ENCODE assay signal across 12 mouse cellular contexts in the genomic region with DNA sequence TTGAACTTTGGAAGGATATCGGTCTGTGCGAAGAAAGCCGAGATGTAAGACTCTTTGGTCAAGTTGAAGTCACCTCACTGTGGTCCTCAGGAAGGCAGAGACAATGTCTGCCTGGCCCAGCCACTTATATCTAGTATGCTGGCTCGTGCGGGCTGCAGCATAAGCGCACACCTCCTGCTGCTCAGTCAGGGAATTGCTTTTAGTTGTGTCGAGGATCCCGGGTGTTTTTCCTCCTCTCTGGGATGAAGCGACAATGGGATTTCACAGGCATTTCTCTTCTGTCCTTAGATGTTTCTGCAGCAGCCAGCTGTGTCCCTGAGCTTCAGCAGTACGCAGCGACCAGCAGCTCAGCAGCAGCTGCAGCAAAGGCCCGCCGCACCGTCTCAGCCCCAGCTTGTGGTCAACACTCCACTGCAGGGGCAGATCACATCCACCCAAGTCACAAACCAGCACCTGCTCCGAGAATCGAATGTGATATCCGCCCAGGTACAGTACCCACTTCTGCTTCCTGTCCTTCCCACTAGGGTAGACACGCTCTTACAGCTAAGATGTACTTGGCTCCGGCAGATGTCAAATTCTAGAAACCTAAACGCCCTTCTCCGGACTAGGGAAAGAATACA. TPM values are rescaled to one million over a fixed set of nuclear protein-coding genes. Genes with fewer than 3 reads are reported as not detected.
A peak's percentile ranks its signal among the peaks of the same experiment; 100 is the strongest.
DNase-seq lines count a peak whose midpoint lies in the region; ATAC-seq and TF ChIP-seq lines count a peak whose summit lies in the region.
"Had no signal": no experiment of that assay in that cellular context is flagged by ENCODE, and none has a peak within 500 bp of the region (broad histone marks: within the 10 kb centered on the region; RNA-seq: fewer than 3 reads in every experiment).

No protein-coding gene starts in this region.

- TF ChIP-seq CTCF in gastrocnemius, adult 2 months (IDR thresholded peaks at IDR 0.05): peak; percentile 7; the same call in 1 of the 2 replicates
- TF ChIP-seq CTCF in lung, embryonic 14.5 days (IDR thresholded peaks at IDR 0.05; ENCODE audit: low read depth): peak; percentile 69

- no peak for DNase-seq in gastrocnemius, adult 2 months
- no peak for DNase-seq in gastrocnemius, adult 8-10 months (ENCODE audit: low spot score in 2 of 2)
- DNase-seq in lung, embryonic 14.5 days: peak; percentile 66
- no peak for DNase-seq in lung, postnatal 14 days
- DNase-seq in brain, adult 2 months (ENCODE audit: low read depth, low spot score): peak; percentile 54
- peak; percentile 62 for DNase-seq in testis, postnatal 10 days (ENCODE audit: low spot score)
- DNase-seq: adrenal gland, postnatal 36 days; gastrocnemius, postnatal 10 days had no signal

- H3K9me3 ChIP-seq in lung, embryonic 14.5 days (ENCODE audit: low read depth, low read length): no peaks in the 10 kb centered on the region
- no peaks in the 10 kb centered on the region for H3K9me3 ChIP-seq in neural tube, embryonic 15.5 days (replicated peaks)
- H3K9me3 ChIP-seq: hindbrain, embryonic 12.5 days; neural tube, embryonic 13.5 days had no signal

- no peak overlapping the region for H3K9ac ChIP-seq in lung, embryonic 14.5 days
- H3K9ac ChIP-seq in neural tube, embryonic 15.5 days (replicated peaks): no peak overlapping the region
- H3K9ac ChIP-seq: hindbrain, embryonic 12.5 days; neural tube, embryonic 13.5 days had no signal

- no peaks in the 10 kb centered on the region for H3K4me1 ChIP-seq in lung, embryonic 14.5 days (ENCODE audit: insufficient read depth)
- 0 out of 2 replicates have a peak, but pooled peaks cover 3% of the 10 kb centered on the region for H3K4me1 ChIP-seq in neural tube, embryonic 15.5 days
- H3K4me1 ChIP-seq: neural tube, embryonic 13.5 days had no signal

- no peaks in the 10 kb centered on the region for H3K36me3 ChIP-seq in lung, embryonic 14.5 days (ENCODE audit: insufficient read depth)
- H3K36me3 ChIP-seq in neural tube, embryonic 15.5 days: no peaks in the 10 kb centered on the region
- H3K36me3 ChIP-seq: hindbrain, embryonic 12.5 days; neural tube, embryonic 13.5 days had no signal

- intact Hi-C loops in gastrocnemius, adult 2 months (cut with DNase I): loop anchor here (5.0 to 10.0 kb wide), 2 partner anchors 148 to 240 kb away; no protein-coding TSS in a partner anchor

- no peak for ATAC-seq in lung, embryonic 14.5 days (ENCODE audit: insufficient read depth)
- ATAC-seq in neural tube, embryonic 15.5 days (ENCODE audit: low FRiP score): no peak
- ATAC-seq in erythroid progenitor cell, adult 5-6 weeks (replicated peaks; ENCODE audit: low FRiP score, poor library complexity, severe bottlenecking): no peak

- H3K4me3 ChIP-seq in gastrocnemius, adult 2 months: no peak overlapping the region
- H3K4me3 ChIP-seq in lung, embryonic 14.5 days (ENCODE audit: low read depth, low read length): no peak overlapping the region
- H3K4me3 ChIP-seq in neural tube, embryonic 15.5 days (replicated peaks): no peak overlapping the region
- H3K4me3 ChIP-seq: hindbrain, embryonic 12.5 days; neural tube, embryonic 13.5 days had no signal

- no peak overlapping the region for H3K4me2 ChIP-seq in lung, embryonic 14.5 days
- no peak overlapping the region for H3K4me2 ChIP-seq in neural tube, embryonic 15.5 days
- H3K4me2 ChIP-seq: hindbrain, embryonic 12.5 days; neural tube, embryonic 13.5 days had no signal

- H3K27ac ChIP-seq in gastrocnemius, adult 2 months: no peak overlapping the region
- no peak overlapping the region for H3K27ac ChIP-seq in lung, embryonic 14.5 days (ENCODE audit: low read depth)
- no peak overlapping the region for H3K27ac ChIP-seq in neural tube, embryonic 15.5 days (replicated peaks)
- H3K27ac ChIP-seq: hindbrain, embryonic 12.5 days; neural tube, embryonic 13.5 days had no signal

- no peaks in the 10 kb centered on the region for H3K27me3 ChIP-seq in lung, embryonic 14.5 days (ENCODE audit: insufficient read depth, low read length)
- 0 out of 2 replicates have a peak, but pooled peaks cover 3% of the 10 kb centered on the region for H3K27me3 ChIP-seq in neural tube, embryonic 15.5 days (replicated peaks)
- H3K27me3 ChIP-seq: hindbrain, embryonic 12.5 days; neural tube, embryonic 13.5 days had no signal

- 47% methylated on average over 21 of the region's 21 CpGs for WGBS in lung, embryonic 14.5 days
- 69% methylated on average over 21 of the region's 21 CpGs for WGBS in neural tube, embryonic 15.5 days

RNA-seq across cellular contexts. Expression of a gene that starts 22.6 kb away (rescaled TPM):
- 100 to 1,000 TPM; 512 to 578 TPM for total RNA-seq in gastrocnemius, adult 2 months (2021)
- total RNA-seq in gastrocnemius, adult 8-10 months (2022): 100 to 1,000 TPM; 426 to 535 (median 481) TPM
- 717 and 719 TPM in 2 replicates for polyA plus RNA-seq in lung, embryonic 14.5 days (2014; fragmentation: Nextera tagmentation; extraction: Ambion mirVana)
- polyA plus RNA-seq in neural tube, embryonic 15.5 days (2015; fragmentation: Nextera tagmentation; extraction: Ambion mirVana): 329 and 348 TPM in 2 replicates
- total RNA-seq in erythroid progenitor cell, adult 5-6 weeks (2015; ENCODE audit: low replicate concordance): 594 and 705 TPM in 2 replicates
- total RNA-seq in erythroid progenitor cell, adult 5-6 weeks (2017; ENCODE audit: low replicate concordance): 131 and 152 TPM in 2 replicates

Comparison
In these comparisons a context has a peak if more than half of its experiments do, and no peak if none do; other contexts are left out.
1. DNase-seq: peak in lung, embryonic 14.5 days (single experiment), brain, adult 2 months (single experiment) and testis, postnatal 10 days (single experiment); none in gastrocnemius, adult 2 months (single experiment), gastrocnemius, adult 8-10 months (0 of 2) and lung, postnatal 14 days (single experiment).